Mouse (Mus musculus) layer of hippocampus, postnatal 14 days (tissue): ENCODE measurements at regions not wholly inside any gene's neighbourhood (a gene's known extent, or its start where the extent isn't known, plus 50 kb on each side); places are given as distances from the start of the nearest gene placed in this dataset.

Experiments used
- DNase-seq, 2 experiments: peaks; one replicate each; pipeline ENCODE4 v3.0.0; 2021 to 2022; ENCODE audit warnings: low spot score in 2 of 2, mixed read lengths in 1 of 2

GRCm38 (mm10) chr13:37290636-37291035 lies 54.4 kb upstream of the Ly86 start:
- peak in 1 of 2 experiments; percentile 41 for DNase-seq

GRCm38 (mm10) chr13:37288993-37289392 lies 56.0 kb upstream of the Ly86 start:
- DNase-seq: no peak

- DNase-seq: no peak
These were observed 62.5 kb upstream of the Ly86 start for GRCm38 (mm10) chr13:37282515-37282914.

- DNase-seq: no peak
These were observed 65.8 kb upstream of the Ly86 start for GRCm38 (mm10) chr13:37279078-37279789.

GRCm38 (mm10) chr13:37249581-37250461 lies 95.2 kb upstream of the Ly86 start:
- DNase-seq: peak; percentile 51 to 69

GRCm38 (mm10) chr13:37248741-37249140 lies 96.3 kb upstream of the Ly86 start:
- no peak for DNase-seq

GRCm38 (mm10) chr13:37240048-37240447 lies 105.0 kb upstream of the Ly86 start:
- peak in 1 of 2 experiments; percentile 13 for DNase-seq

GRCm38 (mm10) chr13:37237285-37237684 lies 107.7 kb upstream of the Ly86 start:
- no peak for DNase-seq

- peak in 1 of 2 experiments; percentile 24 for DNase-seq
These were observed 119.2 kb upstream of the Ly86 start for GRCm38 (mm10) chr13:37225834-37226233.

GRCm38 (mm10) chr13:37220436-37220835 lies 124.6 kb upstream of the Ly86 start:
- no peak for DNase-seq

- DNase-seq: no peak
These were observed 126.4 kb upstream of the Ly86 start for GRCm38 (mm10) chr13:37218596-37218995.

- DNase-seq: peak; percentile 22 to 55
These were observed 130.3 kb upstream of the Ly86 start for GRCm38 (mm10) chr13:37214590-37215282.

- no peak for DNase-seq
These were observed 147.1 kb upstream of the F13a1 start for GRCm38 (mm10) chr13:37197136-37197535.

- no peak for DNase-seq
These were observed 145.8 kb upstream of the F13a1 start for GRCm38 (mm10) chr13:37195857-37196256.

GRCm38 (mm10) chr13:37181169-37181787 lies 131.2 kb upstream of the F13a1 start:
- DNase-seq: peak in 1 of 2 experiments; percentile 15

- DNase-seq: no peak
These were observed 126.5 kb upstream of the F13a1 start for GRCm38 (mm10) chr13:37176526-37176925.

GRCm38 (mm10) chr13:37175997-37176396 lies 126.0 kb upstream of the F13a1 start:
- no peak for DNase-seq

GRCm38 (mm10) chr13:37158831-37159522 lies 108.9 kb upstream of the F13a1 start:
- DNase-seq: peak in 1 of 2 experiments; percentile 9

- no peak for DNase-seq
These were observed 107.8 kb upstream of the F13a1 start for GRCm38 (mm10) chr13:37157808-37158207.

GRCm38 (mm10) chr13:37151835-37152516 lies 101.9 kb upstream of the F13a1 start:
- DNase-seq: no peak
